ENCODE assay signal across 24 mouse cellular contexts in the genomic region with DNA sequence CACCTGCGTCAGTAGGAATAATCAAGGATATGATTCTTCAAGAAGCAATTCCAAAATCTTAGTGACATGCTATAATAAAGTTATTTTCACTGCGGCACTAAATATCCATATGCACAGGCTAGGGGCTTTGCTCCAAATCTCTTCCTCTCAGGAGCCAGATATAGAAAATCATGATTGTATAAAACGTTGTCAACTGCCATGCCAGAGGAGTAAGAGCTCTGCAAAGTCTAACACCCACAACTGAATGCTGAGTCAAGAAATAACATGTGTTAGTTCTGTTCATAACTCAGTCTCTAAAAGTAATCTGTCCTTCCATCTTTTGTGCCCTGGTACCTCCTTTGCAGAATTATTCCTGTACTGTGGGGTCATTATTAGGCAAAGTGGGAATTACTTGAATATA. TPM values are rescaled to one million over a fixed set of nuclear protein-coding genes. Genes with fewer than 3 reads are reported as not detected.
DNase-seq lines count a peak whose midpoint lies in the region; ATAC-seq and TF ChIP-seq lines count a peak whose summit lies in the region.
"Had no signal": no experiment of that assay in that cellular context is flagged by ENCODE, and none has a peak within 500 bp of the region (broad histone marks: within the 10 kb centered on the region; RNA-seq: fewer than 3 reads in every experiment).

No protein-coding gene starts in this region.

- no peak overlapping the region for H3K4me3 ChIP-seq in CH12.LX (replicated peaks in 1 of 3; ENCODE audit: low read depth in 2 of 3, low read length in 2 of 3, poor library complexity in 1 of 3)
- H3K4me3 ChIP-seq: embryonic facial prominence, embryonic 15.5 days; erythroblast, embryonic 14.5 days; forebrain, embryonic 10.5 days; heart, embryonic 10.5 days; intestine, embryonic 15.5 days had no signal

- TF ChIP-seq CTCF in CH12.LX (conservative IDR thresholded peaks at IDR 0.05 in 1 of 2, IDR thresholded peaks at IDR 0.05 in 1 of 2; ENCODE audit: low read depth in 2 of 2, low read length in 2 of 2): no peak

- no peak overlapping the region for H3K9ac ChIP-seq in CH12.LX (ENCODE audit: insufficient read depth, low read depth)
- H3K9ac ChIP-seq: embryonic facial prominence, embryonic 15.5 days; hindbrain, embryonic 14.5 days; intestine, embryonic 15.5 days had no signal

- no peak for DNase-seq in frontal cortex, postnatal 10 days (ENCODE audit: low spot score in 2 of 2)
- peak; percentile 22 for DNase-seq in left cerebral cortex, adult 11 months (ENCODE audit: low spot score)
- DNase-seq in left cerebral cortex, postnatal 10 days (ENCODE audit: extremely low spot score in 1 of 2, low spot score in 2 of 2): no peak
- DNase-seq in CH12.LX (ENCODE audit: extremely low read depth): no peak
- DNase-seq in telencephalon, adult 2 months (ENCODE audit: low read depth, low spot score): peak; percentile 69
- no peak for DNase-seq in cerebellum, adult 9-11 months
- DNase-seq: adrenal gland, postnatal 14 days; B cell, adult 2 months; cerebellum, adult 18-20 months; cerebellum, postnatal 10 days; embryo, embryonic 11 days; gastrocnemius, postnatal 10 days; heart, adult 18-20 months; heart, postnatal 14 days had no signal

- H3K79me2 ChIP-seq in CH12.LX (replicated peaks; ENCODE audit: control insufficient read depth, extremely low read depth, insufficient read depth, poor library complexity, severe bottlenecking): no peaks in the 10 kb centered on the region

- H3K27ac ChIP-seq in CH12.LX (ENCODE audit: insufficient read depth, low read depth): no peak overlapping the region
- H3K27ac ChIP-seq: embryonic facial prominence, embryonic 15.5 days; forebrain, embryonic 10.5 days; heart, embryonic 10.5 days; hindbrain, embryonic 14.5 days; intestine, embryonic 15.5 days had no signal

- no peak for TF ChIP-seq RAD21 in CH12.LX (IDR thresholded peaks at IDR 0.05; ENCODE audit: low read depth, low read length)

- TF ChIP-seq POLR2A in CH12.LX (IDR thresholded peaks at IDR 0.05; ENCODE audit: low read depth, low read length): no peak

- ATAC-seq in frontal cortex, adult (ENCODE audit: low TSS enrichment): peak; percentile 99
- ATAC-seq: CD4-positive, CD25-positive, alpha-beta regulatory T cell, adult 4 months; forebrain, embryonic 14.5 days; intestine, embryonic 15.5 days had no signal

- dilution Hi-C loops in CH12.LX (cut with MboI; ENCODE audit: extremely low pct_ligation_motif_present, extremely low pct_unique_long_range_greater_than_20kb, low sequenced_read_pairs): no loop called here

- no peaks in the 10 kb centered on the region for H3K4me1 ChIP-seq in CH12.LX (ENCODE audit: control insufficient read depth in 1 of 2, insufficient read depth in 2 of 2)
- H3K4me1 ChIP-seq: embryonic facial prominence, embryonic 15.5 days; forebrain, embryonic 10.5 days; heart, embryonic 10.5 days; intestine, embryonic 15.5 days had no signal

- H3K9me3 ChIP-seq in CH12.LX (replicated peaks; ENCODE audit: low read length): no peaks in the 10 kb centered on the region
- H3K9me3 ChIP-seq: embryonic facial prominence, embryonic 15.5 days; forebrain, embryonic 10.5 days; heart, embryonic 10.5 days; intestine, embryonic 15.5 days had no signal

- no peaks in the 10 kb centered on the region for H3K36me3 ChIP-seq in CH12.LX (replicated peaks in 1 of 2; ENCODE audit: control insufficient read depth in 1 of 2, insufficient read depth in 1 of 2, low read length in 1 of 2)
- H3K36me3 ChIP-seq: embryonic facial prominence, embryonic 15.5 days; forebrain, embryonic 10.5 days; heart, embryonic 10.5 days; intestine, embryonic 15.5 days had no signal

- in situ Hi-C loops in CH12.LX (cut with MboI; ENCODE audit: low pct_ligation_motif_present, low pct_unique_long_range_greater_than_20kb, low sequenced_read_pairs): no loop called here

- no peak overlapping the region for H3K4me2 ChIP-seq in CH12.LX (ENCODE audit: insufficient read depth, low read depth, poor library complexity, severe bottlenecking)
- H3K4me2 ChIP-seq: embryonic facial prominence, embryonic 15.5 days; hindbrain, embryonic 14.5 days; intestine, embryonic 15.5 days had no signal

- no peak for TF ChIP-seq EP300 in CH12.LX (IDR thresholded peaks at IDR 0.05; ENCODE audit: low read length)

- H3K27me3 ChIP-seq in CH12.LX (replicated peaks): no peaks in the 10 kb centered on the region
- H3K27me3 ChIP-seq: embryonic facial prominence, embryonic 15.5 days; intestine, embryonic 15.5 days had no signal

- intact Hi-C loops in left cerebral cortex, postnatal 10 days (cut with DNase I): no loop called here

TF ChIP-seq in CH12.LX, 34 proteins besides CTCF, POLR2A, EP300 and RAD21:
- TF ChIP-seq USF2 (conservative IDR thresholded peaks at IDR 0.05; ENCODE audit: low read depth, low read length) (no peak), MAFK (IDR thresholded peaks at IDR 0.05; ENCODE audit: insufficient replicate concordance, low read length) (0 out of 2 replicates have a peak, but pooled peaks have one; percentile 0)

RNA-seq across cellular contexts. Expression of a gene that starts 44.4 kb away (rescaled TPM):
- total RNA-seq in left cerebral cortex, postnatal 10 days (2021): 100 to 1,000 TPM; 118 to 129 TPM
- total RNA-seq in CH12.LX (2012; rRNA removed) (not detected in 2 replicates), CH12.LX (2014; rRNA removed) (not detected in 2 replicates)
- polyA plus RNA-seq in CH12.LX (2012; ENCODE audit: insufficient read length, low read depth): not detected in 2 replicates
- total RNA-seq: MEL had no signal
- polyA plus RNA-seq: CD4-positive, CD25-positive, alpha-beta regulatory T cell, adult 4 months; erythroblast, embryonic 14.5 days had no signal

Comparison
In these comparisons a context has a peak if more than half of its experiments do, and no peak if none do; other contexts are left out.
1. DNase-seq: peak in left cerebral cortex, adult 11 months (single experiment) and telencephalon, adult 2 months (single experiment); none in frontal cortex, postnatal 10 days (0 of 2), left cerebral cortex, postnatal 10 days (0 of 2), CH12.LX (single experiment) and cerebellum, adult 9-11 months (single experiment).
2. RNA of a gene that starts 44.4 kb away (total RNA-seq): 118 to 129 TPM in left cerebral cortex, postnatal 10 days; not detected in CH12.LX; every median in the first group is over 100 times any median in the second.